Mouse (Mus musculus): Measurements from ENCODE around the gene Gm8369. TPM values are rescaled to one million over a fixed set of nuclear protein-coding genes. Genes with fewer than 3 reads are reported as not detected.
"Not testable (repeated sequence)": the region's sequence is repeated elsewhere in the genome, so short reads cannot be mapped to it uniquely, and the experiment has no call there.

The Gm8369 gene
- polyA plus RNA-seq, 1 experiment from 2014 or later: not detected

- H3K27me3 ChIP-seq: no peaks in the 10 kb centered on the region
- H3K4me1 ChIP-seq (replicated peaks): no peaks in the 10 kb centered on the region
- ATAC-seq (replicated peaks; ENCODE audit: insufficient number of reproducible peaks, insufficient read depth, low FRiP score, low read depth): no peak
- no peaks in the 10 kb centered on the region for H3K36me3 ChIP-seq
- no peak overlapping the region for H3K4me2 ChIP-seq
- H3K9ac ChIP-seq: no peak overlapping the region
- H3K4me3 ChIP-seq: no peak overlapping the region
- 82% methylated on average over 5 of the region's 5 CpGs for WGBS
- H3K9me3 ChIP-seq (replicated peaks): no peaks in the 10 kb centered on the region
- H3K27ac ChIP-seq: no peak overlapping the region
Observed at GRCm38 (mm10) chr19:11554726-11555125, 69.0 kb downstream of the Gm8369 start.

GRCm38 (mm10) chr19:11559560-11559959 is 73.8 kb downstream of the Gm8369 start:
- ATAC-seq (replicated peaks; ENCODE audit: insufficient number of reproducible peaks, insufficient read depth, low FRiP score, low read depth); H3K4me2 ChIP-seq; H3K27me3 ChIP-seq; H3K4me3 ChIP-seq; H3K27ac ChIP-seq; H3K4me1 ChIP-seq (replicated peaks); H3K36me3 ChIP-seq; H3K9me3 ChIP-seq (replicated peaks); H3K9ac ChIP-seq: not testable (repeated sequence)

Other genes starting within 250 kb of the Gm8369 start
- gene Ms4a1, start 219.7 kb upstream of the Gm8369 start, polyA plus RNA-seq (2015; fragmentation: Nextera tagmentation; extraction: Ambion mirVana): not detected in 2 replicates
- not detected in 2 replicates for gene Ms4a5, start 202.1 kb upstream of the Gm8369 start, polyA plus RNA-seq (2015; fragmentation: Nextera tagmentation; extraction: Ambion mirVana)
- 0.05 TPM in 2 replicates for gene Ms4a14, start 171.5 kb upstream of the Gm8369 start, polyA plus RNA-seq (2015; fragmentation: Nextera tagmentation; extraction: Ambion mirVana)
- gene Ms4a7, start 149.8 kb upstream of the Gm8369 start, polyA plus RNA-seq (2015; fragmentation: Nextera tagmentation; extraction: Ambion mirVana): 4.6 and 7.0 TPM in 2 replicates
- 4.0 and 8.1 TPM in 2 replicates for gene Ms4a4a, start 110.4 kb upstream of the Gm8369 start, polyA plus RNA-seq (2015; fragmentation: Nextera tagmentation; extraction: Ambion mirVana)
- gene Ms4a4c, start 81.2 kb upstream of the Gm8369 start, polyA plus RNA-seq (2015; fragmentation: Nextera tagmentation; extraction: Ambion mirVana): 1.1 and 1.4 TPM in 2 replicates
- 0.16 and 1.5 TPM in 2 replicates for gene Ms4a4b, start 42.4 kb upstream of the Gm8369 start, polyA plus RNA-seq (2015; fragmentation: Nextera tagmentation; extraction: Ambion mirVana)
- 4.5 and 5.8 TPM in 2 replicates for gene Ms4a6c, start 16.6 kb upstream of the Gm8369 start, polyA plus RNA-seq (2015; fragmentation: Nextera tagmentation; extraction: Ambion mirVana)
- gene Ms4a6b, start 30.6 kb downstream of the Gm8369 start, polyA plus RNA-seq (2015; fragmentation: Nextera tagmentation; extraction: Ambion mirVana): 3.6 and 7.2 TPM in 2 replicates
- gene Ms4a4d, start 50.9 kb downstream of the Gm8369 start, polyA plus RNA-seq (2015; fragmentation: Nextera tagmentation; extraction: Ambion mirVana): 0.56 and 0.63 TPM in 2 replicates
- gene Ms4a6d, start 118.9 kb downstream of the Gm8369 start, polyA plus RNA-seq (2015; fragmentation: Nextera tagmentation; extraction: Ambion mirVana): 3.7 and 5.3 TPM in 2 replicates
- 0.05 TPM in 1 of 2 replicates, not detected in the other for gene Ms4a2, start 137.8 kb downstream of the Gm8369 start, polyA plus RNA-seq (2015; fragmentation: Nextera tagmentation; extraction: Ambion mirVana)
- gene Ms4a3, start 154.9 kb downstream of the Gm8369 start, polyA plus RNA-seq (2015; fragmentation: Nextera tagmentation; extraction: Ambion mirVana): 0.14 TPM in 1 of 2 replicates, not detected in the other
- gene Oosp2, start 174.6 kb downstream of the Gm8369 start, polyA plus RNA-seq (2015; fragmentation: Nextera tagmentation; extraction: Ambion mirVana): not detected in 2 replicates
- not detected in 2 replicates for gene Oosp1, start 205.2 kb downstream of the Gm8369 start, polyA plus RNA-seq (2015; fragmentation: Nextera tagmentation; extraction: Ambion mirVana)
- not detected in 2 replicates for gene Oosp3, start 211.1 kb downstream of the Gm8369 start, polyA plus RNA-seq (2015; fragmentation: Nextera tagmentation; extraction: Ambion mirVana)